Mouse (Mus musculus) brain, embryonic 14.5 days (tissue): ENCODE measurements at regions not wholly inside any gene's neighbourhood (a gene's known extent, or its start where the extent isn't known, plus 50 kb on each side); places are given as distances from the start of the nearest gene placed in this dataset.

ENCODE experiments used
- CTCF ChIP-seq: fragments of 200-500 bp; IDR thresholded peaks from 2 replicates; pipeline ENCODE4 v1.5.1; 2012; ENCODE audit warnings: inconsistent platforms, mild to moderate bottlenecking, moderate library complexity, borderline replicate concordance; ENCODE audit not compliant: insufficient read depth, insufficient read length; ENCODE audit errors: extremely low read depth
- POLR2A ChIP-seq: fragments of 200-500 bp; IDR thresholded peaks from 2 replicates; pipeline ENCODE4 v1.6.1; 2012; ENCODE audit warnings: mild to moderate bottlenecking, inconsistent platforms, borderline replicate concordance; ENCODE audit not compliant: poor library complexity, insufficient read depth, insufficient read length, severe bottlenecking; ENCODE audit errors: extremely low read depth

DNA sequence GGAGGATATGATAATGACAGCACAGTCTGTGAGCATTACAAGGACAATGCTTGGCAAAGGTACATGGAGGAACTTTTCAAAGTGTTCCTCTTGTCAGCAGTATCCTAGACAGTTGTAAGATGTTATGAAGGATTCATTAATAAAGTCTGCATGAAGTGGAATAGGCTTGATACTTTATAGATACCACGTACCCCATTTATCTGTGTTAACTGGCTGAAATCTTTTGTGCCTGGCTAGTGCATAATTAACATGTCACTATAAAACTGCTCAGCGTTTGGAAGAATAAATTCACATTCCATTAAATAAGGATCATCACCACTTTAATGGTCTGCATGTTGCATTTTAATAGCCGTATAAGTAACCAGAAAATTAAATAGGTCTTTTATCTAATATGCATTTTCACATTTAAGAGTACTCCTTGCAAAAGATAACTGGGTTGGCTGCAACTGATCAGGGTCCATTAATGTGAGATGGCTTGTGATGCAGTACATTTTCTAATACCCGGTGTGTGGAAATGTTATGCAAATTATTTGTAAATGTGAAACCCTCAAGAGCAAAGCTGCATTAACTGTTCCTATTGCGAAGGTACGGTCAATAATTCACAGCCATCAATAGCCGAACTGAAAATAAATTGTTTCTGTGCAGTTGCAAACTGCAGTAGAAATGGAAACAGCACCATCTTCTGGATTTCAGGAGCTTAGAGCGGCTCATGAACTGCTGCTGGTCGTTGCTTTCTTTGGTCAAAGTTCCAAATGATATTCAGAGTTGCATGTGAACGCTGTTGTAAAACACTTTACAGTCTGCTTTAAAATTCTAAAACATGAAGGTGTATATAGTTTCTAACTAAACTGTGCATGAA, 457.4 kb downstream of the Cdh10 start:
- TF ChIP-seq POLR2A = no peak
- TF ChIP-seq CTCF = peak; percentile 68; the same call in 1 of the 2 replicates
